Mouse (Mus musculus) right cerebral cortex, postnatal 36 days (tissue): ENCODE results near the gene Flot2.

Experiments
- DNase-seq, 2 experiments: peaks; one replicate each; pipeline ENCODE4 v3.0.0; 2022; ENCODE audit warnings: low spot score in 2 of 2, mixed read lengths in 1 of 2

The Flot2 gene

DNA sequence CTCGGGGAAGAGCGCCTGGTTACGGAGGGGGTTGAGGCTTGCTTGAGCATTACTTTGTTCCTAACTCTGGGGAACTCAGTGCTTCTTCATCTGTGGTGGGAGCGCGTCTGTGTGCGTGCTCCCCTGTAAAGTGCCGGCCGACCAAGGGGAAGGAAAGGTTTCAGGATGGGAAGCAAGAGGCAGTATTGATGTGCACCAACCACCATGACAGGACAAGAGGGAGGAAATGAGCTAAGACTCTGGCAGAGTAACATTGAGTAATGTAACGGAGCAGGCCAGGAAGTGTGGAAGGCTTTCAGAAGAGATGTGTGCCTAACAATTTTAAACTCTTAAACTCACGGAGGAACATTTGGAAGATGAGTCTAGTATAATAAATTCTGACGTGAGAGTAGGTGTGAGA, 63.0 kb downstream of the Flot2 start:
- no peak for DNase-seq

DNA sequence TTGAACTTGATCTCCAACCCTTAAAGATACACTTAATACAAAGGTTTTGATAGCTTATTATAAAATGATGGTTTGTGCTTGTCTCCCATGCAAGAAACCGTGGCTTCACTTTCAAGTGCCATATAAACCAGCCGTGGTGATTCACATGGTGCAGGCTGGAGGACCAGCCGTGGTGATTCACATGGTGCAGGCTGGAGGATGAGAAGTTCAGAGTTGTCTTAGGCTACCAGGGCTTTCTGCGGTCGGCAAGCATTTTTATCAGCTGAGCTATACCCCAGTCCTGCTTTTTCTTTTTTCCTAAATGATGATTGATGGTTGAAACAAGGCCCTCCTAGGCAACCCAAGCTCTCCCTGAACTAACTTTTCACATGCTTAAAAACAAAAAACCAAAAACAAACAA, 64.4 kb downstream of the Flot2 start:
- DNase-seq, result no peak

DNA sequence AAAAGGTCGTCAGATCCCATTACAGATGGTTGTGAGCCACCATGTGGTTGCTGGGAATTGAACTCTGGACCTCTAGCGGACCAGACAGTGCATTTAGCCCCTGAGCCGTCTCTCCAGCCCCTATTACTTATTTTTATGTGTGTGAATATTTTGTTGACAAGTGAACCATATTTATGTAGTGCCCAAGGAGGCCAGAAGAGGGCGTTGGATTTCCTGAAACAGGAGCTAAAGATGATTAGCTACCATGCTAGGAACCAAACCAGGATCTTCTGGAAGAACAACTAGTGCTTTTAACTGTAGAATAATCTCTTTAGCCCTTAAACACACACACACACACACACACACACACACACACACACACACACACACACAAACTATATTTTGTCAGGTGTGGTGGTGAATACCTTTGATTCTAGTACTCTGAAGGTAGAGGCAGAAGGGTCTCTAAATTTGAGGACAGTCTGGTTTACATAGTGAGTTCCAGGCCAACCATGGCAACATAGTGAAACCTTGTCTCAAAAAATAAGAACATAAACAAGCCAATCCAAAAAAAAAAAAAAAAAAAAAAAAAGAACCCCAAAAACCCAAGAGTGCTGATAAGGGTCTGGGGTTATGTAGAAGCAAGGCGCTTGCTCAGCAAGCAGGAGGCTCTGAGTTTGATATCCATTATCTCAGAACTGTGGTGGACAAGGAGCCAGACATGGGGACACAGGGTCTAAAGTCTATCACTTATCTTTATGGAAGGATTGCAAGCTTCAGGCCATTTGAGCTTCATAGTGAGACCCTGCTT, 65.4 kb downstream of the Flot2 start:
- no peak for DNase-seq

DNA sequence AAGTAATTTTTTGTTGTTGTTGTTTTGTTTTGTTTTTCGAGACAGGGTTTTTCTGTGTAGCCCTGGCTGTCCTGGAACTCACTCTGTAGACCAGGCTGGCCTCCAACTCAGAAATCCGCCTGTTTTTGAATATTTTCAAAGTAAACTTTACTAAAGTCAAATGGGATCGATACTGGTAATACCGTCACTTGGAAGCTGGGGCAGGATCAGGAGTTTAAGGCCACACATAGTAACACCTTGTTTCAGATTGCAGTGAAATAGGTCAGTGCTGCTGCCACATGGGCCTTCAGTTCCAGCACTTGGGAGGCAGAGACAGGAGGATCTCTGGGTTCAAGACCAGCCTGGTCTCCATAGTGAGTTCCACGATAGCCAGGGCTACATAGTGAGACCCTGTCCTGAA, 66.8 kb downstream of the Flot2 start:
- no peak for DNase-seq
